Mouse (Mus musculus): ENCODE measurements around the gene Glipr1.

DNA sequence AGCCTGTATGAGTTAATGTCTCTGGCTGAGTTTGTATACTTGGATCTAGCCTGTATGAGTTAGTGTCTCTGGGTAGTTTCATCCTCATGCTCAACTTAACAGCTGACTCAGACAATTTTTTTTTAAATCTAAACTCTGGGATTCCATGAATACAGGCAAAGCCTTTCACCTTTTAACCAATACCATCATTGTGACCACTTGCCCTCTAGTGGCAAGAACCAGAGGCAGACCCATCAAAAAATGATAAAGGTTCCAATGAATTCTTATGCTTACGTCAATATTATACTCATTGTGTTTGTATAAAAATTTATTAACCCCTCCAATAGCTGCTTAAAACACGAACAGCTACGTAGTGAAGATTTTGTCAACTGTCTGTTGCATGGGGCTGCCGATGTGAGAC is 36.0 kb downstream of the Glipr1 start:
- TF ChIP-seq CTCF (conservative IDR thresholded peaks at IDR 0.05; ENCODE audit: low read length): peak; percentile 37
- no peak for TF ChIP-seq POU5F1 (IDR thresholded peaks at IDR 0.05; ENCODE audit: borderline replicate concordance, low read length)
- no peak for TF ChIP-seq NANOG (IDR thresholded peaks at IDR 0.05; ENCODE audit: borderline replicate concordance, low read length)
